Mouse (Mus musculus): ENCODE data around the gene Tpt1. TPM values are rescaled to one million over a fixed set of nuclear protein-coding genes. Genes with fewer than 3 reads are reported as not detected.
A peak's percentile ranks its signal among the peaks of the same experiment; 100 is the strongest.
"Not testable (repeated sequence)": the region's sequence is repeated elsewhere in the genome, so short reads cannot be mapped to it uniquely, and the experiment has no call there.

Tpt1 gene
- total RNA-seq (2017) = 893 and 1,274 TPM in 2 replicates

DNA sequence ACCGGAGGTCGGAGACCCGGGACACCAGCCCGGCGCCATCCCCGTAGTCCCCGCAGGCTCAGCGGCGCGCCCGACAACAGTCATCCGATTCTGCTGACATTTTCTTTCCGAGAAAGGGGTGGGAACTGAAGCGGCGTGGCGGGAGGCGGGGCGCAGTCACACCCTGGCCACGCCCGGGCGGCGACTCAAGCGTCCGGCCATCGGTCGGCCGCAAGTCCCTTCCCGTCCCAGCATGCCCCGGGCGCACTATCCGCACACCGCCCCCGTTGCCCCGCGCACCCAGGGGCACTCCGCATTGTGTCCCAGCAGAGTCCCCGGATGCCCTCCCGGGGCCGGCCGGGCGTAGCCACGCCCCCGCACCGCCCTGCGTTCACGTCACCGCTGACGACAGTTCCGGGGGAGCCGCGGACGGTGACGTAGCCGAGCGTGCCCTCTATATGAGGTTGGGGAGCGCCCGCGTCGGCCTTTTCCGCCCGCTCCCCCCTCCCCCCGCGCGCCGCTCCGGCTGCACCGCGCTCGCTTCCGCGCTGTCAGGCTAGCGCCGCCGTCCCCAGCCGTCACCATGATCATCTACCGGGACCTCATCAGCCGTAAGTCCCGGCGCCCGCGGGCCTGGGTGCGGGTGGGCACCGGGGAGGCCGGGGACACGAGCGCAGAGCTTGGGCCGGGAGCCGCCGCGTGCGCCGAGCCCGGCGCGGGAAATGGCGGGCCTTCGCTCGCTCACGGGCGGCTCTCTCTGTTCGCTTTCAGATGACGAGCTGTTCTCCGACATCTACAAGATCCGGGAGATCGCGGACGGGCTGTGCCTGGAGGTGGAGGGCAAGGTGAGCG is at the start of gene Tpt1:
Gene Tpt1 (plus strand): TSS at position 227 of the 831 bp plus-strand sequence.
- ATAC-seq (replicated peaks in 1 of 2; ENCODE audit: insufficient read depth in 1 of 2, low FRiP score in 2 of 2, low TSS enrichment in 1 of 2, low read depth in 1 of 2, poor library complexity in 2 of 2, severe bottlenecking in 2 of 2) = peak; percentile 83 to 84

DNA sequence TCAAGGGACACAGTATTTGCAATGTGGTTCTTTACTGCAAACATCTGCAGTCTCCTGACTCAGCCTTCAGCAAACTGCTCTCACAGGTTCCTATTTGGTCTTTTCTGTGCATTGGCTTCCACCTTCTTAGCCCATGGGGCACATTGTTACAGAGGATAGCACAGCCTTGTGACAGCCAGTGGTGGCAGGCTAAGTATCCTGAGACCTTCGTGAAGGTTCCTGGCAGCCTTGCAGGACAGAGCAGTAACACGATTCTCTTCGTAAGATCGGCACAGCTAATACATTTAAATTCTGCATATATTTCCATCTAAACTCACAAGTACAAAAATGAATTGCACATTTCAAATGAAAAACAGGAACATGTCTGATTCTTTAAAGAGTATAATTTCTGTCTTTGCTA is 49.0 kb upstream of the Tpt1 start:
- ATAC-seq (replicated peaks in 1 of 2; ENCODE audit: insufficient read depth in 1 of 2, low FRiP score in 2 of 2, low TSS enrichment in 1 of 2, low read depth in 1 of 2, poor library complexity in 2 of 2, severe bottlenecking in 2 of 2) = no peak

DNA sequence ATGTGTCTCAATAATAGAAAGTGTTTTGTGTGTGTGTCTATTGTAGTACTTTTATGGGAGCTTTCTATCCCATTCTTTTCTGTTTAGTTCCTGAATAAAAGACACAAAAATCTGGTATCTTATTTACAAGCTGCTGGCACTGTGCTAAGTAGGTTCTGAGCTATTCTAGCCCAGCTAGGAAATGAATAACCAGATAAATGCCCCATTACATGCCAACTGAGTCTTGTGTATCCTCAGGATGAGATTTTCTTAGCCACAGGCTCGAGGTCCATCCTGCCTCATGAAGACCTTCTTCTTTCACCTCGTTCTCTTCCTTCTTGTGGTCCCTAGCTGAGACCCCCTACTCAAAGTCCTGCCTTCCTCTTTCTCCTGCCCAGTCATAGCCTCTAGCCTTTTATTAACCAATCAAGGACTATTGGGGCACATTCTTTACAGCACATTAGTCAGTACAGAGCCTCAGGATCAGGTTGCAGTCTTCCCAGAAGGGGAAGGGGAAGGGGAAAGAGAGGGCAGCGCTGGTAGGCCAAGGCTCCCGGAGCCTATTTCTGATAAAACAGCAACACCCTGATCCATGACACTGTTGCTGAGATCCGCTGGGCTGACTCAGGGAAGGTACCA is 47.0 kb upstream of the Tpt1 start:
- ATAC-seq (replicated peaks in 1 of 2; ENCODE audit: insufficient read depth in 1 of 2, low FRiP score in 2 of 2, low TSS enrichment in 1 of 2, low read depth in 1 of 2, poor library complexity in 2 of 2, severe bottlenecking in 2 of 2) = no peak

DNA sequence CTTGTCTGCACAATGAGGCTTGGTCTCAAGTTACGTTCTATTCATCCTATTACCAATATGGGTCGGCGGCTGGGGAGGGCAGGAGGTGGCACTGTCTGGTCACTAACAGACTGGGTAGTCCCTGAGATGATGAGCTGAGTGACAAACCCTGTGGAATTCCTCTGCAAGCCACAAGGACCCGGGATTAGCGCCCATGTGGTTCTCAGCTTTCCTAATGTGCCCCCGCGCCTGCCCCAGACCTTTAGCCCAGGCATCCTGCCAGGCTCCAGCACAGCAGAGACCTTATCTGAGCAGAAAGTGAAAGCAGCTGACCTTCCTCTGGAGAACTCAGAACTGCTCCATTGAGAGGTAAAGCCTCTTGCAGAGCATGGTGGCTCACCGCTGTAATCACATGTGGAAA is 37.1 kb upstream of the Tpt1 start:
- peak in 1 of 2 experiments; percentile 62; a peak in 2 of 4 replicates for ATAC-seq (replicated peaks in 1 of 2; ENCODE audit: insufficient read depth in 1 of 2, low FRiP score in 2 of 2, low TSS enrichment in 1 of 2, low read depth in 1 of 2, poor library complexity in 2 of 2, severe bottlenecking in 2 of 2)

DNA sequence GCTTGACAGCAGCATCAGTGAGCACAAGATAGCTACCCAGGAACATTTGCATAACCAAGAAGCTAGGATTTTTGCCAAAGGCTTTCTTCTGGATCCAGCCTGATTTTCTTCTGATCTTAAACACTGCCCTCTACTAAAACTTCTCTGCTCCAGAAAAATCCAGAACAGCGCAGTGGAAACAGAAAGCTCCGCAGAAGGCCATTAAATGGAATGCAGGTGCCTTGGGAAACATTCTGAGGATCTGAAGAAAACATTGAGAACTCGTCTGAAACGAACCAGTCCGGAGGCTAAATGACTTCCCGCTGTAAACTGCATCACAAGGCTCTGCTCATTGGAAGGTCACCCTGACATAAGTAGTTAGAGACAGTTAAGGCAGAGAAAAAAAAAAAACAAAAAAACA is 35.0 kb upstream of the Tpt1 start:
- no peak for ATAC-seq (replicated peaks in 1 of 2; ENCODE audit: insufficient read depth in 1 of 2, low FRiP score in 2 of 2, low TSS enrichment in 1 of 2, low read depth in 1 of 2, poor library complexity in 2 of 2, severe bottlenecking in 2 of 2)

DNA sequence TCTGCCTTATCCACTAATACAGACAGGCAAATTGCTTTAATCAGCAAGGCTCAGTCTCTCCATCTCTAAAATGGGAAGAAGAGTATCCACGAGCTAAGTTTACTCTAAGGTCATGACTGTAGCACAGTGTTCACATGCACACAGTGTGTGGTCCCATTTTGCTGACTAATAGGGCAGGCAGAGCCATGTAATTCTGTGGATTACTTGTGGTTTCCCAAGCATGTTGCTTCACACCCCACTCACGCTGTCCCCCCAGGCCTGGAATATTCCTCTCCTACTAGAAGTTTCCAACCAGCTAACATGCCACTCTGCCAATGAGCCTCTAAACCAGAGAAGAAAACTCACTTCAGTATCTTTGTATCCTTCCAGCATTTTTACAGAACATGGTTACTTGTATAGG is 26.4 kb upstream of the Tpt1 start:
- no peak for ATAC-seq (replicated peaks in 1 of 2; ENCODE audit: insufficient read depth in 1 of 2, low FRiP score in 2 of 2, low TSS enrichment in 1 of 2, low read depth in 1 of 2, poor library complexity in 2 of 2, severe bottlenecking in 2 of 2)

DNA sequence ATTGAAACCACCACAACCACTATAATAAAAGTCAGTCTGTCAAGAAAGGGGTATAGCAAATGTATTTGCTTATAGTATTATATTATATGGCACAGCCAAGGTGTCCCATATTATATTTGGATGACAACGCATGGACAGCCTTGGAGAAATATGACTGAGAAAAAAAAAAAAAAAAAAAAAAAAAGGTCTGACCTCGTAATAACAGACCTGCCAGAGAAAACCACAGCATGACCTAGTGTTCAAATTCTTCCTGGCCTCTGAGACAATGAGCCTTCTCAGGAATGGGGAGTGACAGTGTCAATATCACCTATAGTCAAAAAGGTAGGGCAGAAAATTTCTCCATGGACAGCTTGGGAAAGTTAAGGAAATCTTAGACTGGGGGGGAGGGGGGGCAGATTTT is 25.6 kb upstream of the Tpt1 start:
- no peak for ATAC-seq (replicated peaks in 1 of 2; ENCODE audit: insufficient read depth in 1 of 2, low FRiP score in 2 of 2, low TSS enrichment in 1 of 2, low read depth in 1 of 2, poor library complexity in 2 of 2, severe bottlenecking in 2 of 2)

DNA sequence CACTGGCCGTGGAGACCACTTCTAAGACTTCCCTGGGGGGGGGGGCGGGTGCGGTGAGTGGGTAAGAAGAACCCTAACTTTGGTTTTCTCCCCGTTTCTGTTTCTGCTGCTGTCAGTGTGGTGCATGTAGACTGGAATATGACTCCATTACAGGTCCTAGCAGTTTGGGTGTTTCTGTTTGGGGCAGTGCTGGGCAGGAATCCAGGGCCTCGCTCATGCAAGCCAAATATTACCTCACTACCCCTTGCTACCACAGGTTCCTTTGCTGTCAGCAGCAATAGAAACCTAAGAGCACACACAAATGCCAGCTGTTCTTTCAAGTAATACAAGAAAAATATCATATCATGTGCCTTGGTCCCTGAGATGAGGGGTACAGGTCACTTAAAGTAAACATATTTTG is 24.9 kb upstream of the Tpt1 start:
- ATAC-seq (replicated peaks in 1 of 2; ENCODE audit: insufficient read depth in 1 of 2, low FRiP score in 2 of 2, low TSS enrichment in 1 of 2, low read depth in 1 of 2, poor library complexity in 2 of 2, severe bottlenecking in 2 of 2) = peak in 1 of 2 experiments; percentile 48; a peak in 1 of 4 replicates

DNA sequence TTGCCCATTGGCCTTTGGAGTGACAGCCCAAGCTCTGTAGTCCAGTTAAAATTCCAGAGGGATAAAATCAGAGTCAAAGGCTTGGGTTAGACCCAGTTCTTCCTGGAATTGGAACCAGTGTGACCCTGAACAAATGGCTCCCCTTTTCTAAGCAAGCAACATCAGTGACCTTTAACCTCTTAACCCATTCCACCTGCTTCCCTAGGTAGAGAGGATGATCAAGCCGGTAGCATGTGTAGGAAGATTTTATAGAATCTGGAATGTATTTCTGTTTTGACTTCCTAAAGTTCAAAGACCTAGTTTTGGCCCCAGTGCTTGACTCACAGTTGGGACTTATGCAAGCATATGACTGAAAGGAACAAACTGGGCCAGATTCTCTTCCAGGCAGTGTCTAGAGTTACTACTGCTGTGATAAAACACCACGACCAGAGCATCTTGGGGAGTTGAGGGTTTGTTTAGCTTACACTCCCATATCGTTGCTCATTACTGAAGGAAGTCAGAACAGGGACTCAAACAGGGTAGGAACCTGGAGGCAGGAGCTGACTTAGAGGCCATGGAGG is 18.0 kb upstream of the Tpt1 start:
- no peak for ATAC-seq (replicated peaks in 1 of 2; ENCODE audit: insufficient read depth in 1 of 2, low FRiP score in 2 of 2, low TSS enrichment in 1 of 2, low read depth in 1 of 2, poor library complexity in 2 of 2, severe bottlenecking in 2 of 2)

DNA sequence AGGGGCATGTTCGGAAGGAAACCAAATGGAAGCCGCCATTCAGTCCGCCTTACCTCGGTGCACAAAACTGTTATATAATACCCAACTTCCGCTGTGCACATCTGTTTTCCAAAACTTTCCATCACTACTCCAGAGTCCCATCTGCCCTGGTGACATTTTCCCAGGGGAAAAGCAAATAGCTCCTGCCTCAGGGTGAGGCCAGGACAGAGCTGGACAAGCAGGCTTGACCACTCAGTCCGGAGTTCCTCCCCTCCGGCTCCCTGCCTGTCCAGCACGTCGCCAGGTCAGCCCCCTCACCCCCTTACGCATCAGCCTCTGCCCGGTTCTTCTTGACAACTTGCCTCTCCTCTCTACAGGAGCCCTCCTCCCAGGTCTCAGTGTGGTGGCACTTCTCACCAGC is 16.7 kb upstream of the Tpt1 start:
- ATAC-seq (replicated peaks in 1 of 2; ENCODE audit: insufficient read depth in 1 of 2, low FRiP score in 2 of 2, low TSS enrichment in 1 of 2, low read depth in 1 of 2, poor library complexity in 2 of 2, severe bottlenecking in 2 of 2) = no peak

DNA sequence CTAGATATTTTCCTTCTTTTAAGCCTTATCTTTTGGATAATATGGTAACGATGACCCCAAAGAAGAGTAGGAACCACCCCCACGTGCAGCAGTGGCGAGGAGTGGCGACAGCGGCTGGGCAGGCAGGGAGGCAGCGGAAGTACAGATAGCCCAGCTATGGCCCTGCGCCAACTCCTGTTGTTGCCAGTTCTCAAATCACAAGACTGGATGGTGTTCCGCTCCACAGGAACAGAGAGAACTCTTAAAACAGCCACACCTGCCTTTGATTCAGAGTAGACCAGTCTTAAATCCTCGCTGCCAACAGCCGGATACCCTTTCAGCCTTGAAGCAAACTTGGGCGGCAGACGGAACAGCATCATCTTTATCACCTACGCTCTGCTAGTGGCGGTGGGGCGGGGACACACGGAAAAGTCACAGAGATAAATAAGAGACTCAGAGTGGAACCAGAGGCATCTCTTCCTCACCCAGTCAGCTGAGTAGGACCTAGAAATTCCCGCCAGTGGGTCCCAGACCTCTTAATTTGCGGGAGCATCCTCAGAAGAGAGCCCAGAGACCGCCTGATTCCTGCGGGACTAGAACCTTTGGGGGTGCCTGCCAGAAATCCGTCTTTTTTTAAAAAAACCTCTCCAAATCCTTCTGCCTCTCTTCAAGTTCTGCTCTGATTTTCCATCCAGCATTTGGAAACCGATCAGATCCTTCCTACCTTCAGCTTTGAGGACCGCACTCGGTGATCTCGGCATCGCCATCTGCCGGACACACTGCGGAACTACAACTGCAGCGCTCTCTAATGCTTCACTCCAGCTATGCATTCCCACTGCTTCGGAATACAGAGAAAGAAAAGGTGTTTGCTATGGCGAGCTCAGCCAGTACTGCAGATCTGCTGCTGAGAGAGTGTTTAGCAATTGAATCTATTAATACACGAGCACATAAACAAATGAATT is 15.8 kb upstream of the Tpt1 start:
- peak; percentile 48 to 68; a peak in 2 of 4 replicates for ATAC-seq (replicated peaks in 1 of 2; ENCODE audit: insufficient read depth in 1 of 2, low FRiP score in 2 of 2, low TSS enrichment in 1 of 2, low read depth in 1 of 2, poor library complexity in 2 of 2, severe bottlenecking in 2 of 2)

DNA sequence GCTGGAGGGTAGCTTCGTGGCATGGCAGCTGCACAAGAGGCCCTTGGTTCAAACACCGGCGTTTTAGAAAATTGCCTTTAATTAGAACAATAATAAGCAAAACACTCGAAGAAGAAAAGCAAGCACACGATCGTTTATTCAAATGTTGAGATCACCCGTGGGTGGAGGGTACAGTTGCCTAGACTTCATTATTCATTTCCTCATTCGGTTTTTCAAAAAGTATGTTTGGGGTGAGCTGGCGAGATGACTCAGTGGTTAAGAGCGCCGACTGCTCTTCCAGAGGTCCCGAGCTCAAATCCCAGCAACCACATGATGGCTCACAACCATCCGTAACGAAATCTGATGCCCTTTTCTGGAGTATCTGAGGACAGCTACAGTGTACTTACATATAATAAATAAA is 15.1 kb upstream of the Tpt1 start:
- not testable (repeated sequence) for ATAC-seq (replicated peaks in 1 of 2; ENCODE audit: insufficient read depth in 1 of 2, low FRiP score in 2 of 2, low TSS enrichment in 1 of 2, low read depth in 1 of 2, poor library complexity in 2 of 2, severe bottlenecking in 2 of 2)

DNA sequence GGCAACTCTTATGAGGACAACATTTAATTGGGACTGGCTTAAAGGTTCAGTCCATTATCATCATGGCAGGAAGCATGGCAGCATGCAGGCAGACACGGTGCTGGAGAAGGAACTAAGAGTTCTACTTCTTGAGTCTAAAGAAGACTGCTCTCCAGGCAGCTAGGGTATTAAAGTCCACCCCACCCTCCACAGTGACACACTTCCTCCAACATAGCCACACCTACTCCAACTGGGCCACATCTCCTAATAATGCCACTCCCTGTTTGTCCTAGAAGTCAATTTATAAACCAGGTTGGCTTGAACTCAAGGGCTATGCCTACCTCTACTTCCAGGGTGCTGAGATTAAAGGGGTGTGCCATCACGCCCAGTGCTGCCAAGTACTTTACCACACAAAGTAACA is 12.9 kb upstream of the Tpt1 start:
- no peak for ATAC-seq (replicated peaks in 1 of 2; ENCODE audit: insufficient read depth in 1 of 2, low FRiP score in 2 of 2, low TSS enrichment in 1 of 2, low read depth in 1 of 2, poor library complexity in 2 of 2, severe bottlenecking in 2 of 2)

DNA sequence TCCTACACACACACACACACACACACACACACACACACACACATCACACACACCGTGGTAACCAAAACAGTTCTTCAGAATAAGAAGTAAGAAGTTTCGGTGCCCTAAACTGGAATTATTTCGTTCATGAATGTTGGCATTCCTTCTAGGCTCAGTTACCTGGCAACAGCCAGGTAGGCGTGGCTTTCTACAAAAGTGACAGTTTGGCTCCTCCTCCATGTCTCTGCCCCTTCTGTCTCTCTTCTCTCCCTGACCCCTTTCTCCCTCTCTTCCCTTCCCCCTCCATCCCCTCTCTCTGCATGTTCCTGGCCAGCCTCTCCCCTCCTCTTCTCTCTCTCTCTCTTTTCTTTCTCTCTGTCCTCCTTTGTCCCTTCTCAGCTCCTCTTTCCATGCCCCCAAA is 11.9 kb upstream of the Tpt1 start:
- ATAC-seq (replicated peaks in 1 of 2; ENCODE audit: insufficient read depth in 1 of 2, low FRiP score in 2 of 2, low TSS enrichment in 1 of 2, low read depth in 1 of 2, poor library complexity in 2 of 2, severe bottlenecking in 2 of 2) = no peak

DNA sequence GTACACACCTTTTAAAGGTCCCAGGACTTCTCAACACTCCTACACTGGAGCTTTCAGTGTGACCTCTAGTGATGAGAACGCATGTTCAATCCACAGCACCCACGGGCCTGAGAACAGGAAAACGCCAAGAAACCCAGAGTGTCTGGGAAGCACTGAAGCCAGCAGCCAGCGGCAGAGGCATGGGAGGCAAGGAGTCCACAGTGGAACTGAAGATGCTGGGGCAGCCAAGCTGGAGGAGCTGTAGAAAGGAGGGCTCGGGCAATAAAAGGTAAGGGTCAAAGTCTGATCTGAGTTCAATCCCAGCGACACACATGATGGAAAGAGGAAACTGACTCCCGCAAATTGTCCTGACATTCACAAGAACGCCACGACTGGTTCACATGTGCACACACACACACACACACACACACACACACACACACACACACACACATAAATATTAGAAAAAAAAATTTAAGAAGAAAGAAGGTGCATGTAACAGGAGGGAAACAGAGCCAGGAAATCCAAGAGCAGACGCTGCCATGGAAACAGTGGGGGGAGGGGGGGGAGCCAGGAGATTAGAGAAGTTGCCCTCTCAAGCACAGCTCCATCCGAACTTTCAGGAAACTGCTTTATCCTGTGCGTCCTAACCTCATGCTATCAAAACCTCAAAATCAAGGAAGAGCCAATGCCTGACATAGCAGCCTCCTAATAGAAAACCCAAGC is 11.2 kb upstream of the Tpt1 start:
- ATAC-seq (replicated peaks in 1 of 2; ENCODE audit: insufficient read depth in 1 of 2, low FRiP score in 2 of 2, low TSS enrichment in 1 of 2, low read depth in 1 of 2, poor library complexity in 2 of 2, severe bottlenecking in 2 of 2) = no peak; a peak in 1 of 4 replicates

DNA sequence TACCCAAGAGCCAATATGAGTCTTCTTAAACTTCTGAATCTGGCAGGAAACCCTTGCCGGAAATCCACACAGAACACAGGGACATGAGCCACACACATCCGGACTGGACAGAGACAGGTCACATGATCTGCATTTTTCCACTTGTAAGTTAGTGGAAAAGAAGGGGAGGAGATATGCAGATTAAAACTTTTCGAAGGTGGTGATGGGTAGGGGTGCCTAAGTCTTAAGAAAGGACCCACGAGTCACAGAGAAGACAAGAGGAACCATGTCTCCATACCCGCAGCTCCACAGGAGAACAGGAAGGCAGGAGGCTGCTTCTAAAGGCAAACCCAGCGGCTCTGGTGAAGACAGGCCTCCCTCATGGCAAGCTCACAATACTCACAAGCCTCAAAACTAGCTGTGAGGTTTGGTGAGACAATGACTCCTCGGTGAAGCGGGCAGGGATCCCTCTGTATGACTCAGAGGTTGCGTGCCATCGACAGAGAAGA is 10.6 kb upstream of the Tpt1 start:
- ATAC-seq (replicated peaks in 1 of 2; ENCODE audit: insufficient read depth in 1 of 2, low FRiP score in 2 of 2, low TSS enrichment in 1 of 2, low read depth in 1 of 2, poor library complexity in 2 of 2, severe bottlenecking in 2 of 2) = peak; percentile 73
